Mouse (Mus musculus): ENCODE results near the gene Gm42742.

GRCm38 (mm10) chr7:127026161-127026600, 5.3 kb upstream of the Gm42742 start:
- TF ChIP-seq CTCF (IDR thresholded peaks at IDR 0.05; ENCODE audit: low read depth): peak; percentile 15; the same call in 1 of the 2 replicates
- no peak for TF ChIP-seq EP300 (optimal IDR thresholded peaks at IDR 0.05)
